Mouse (Mus musculus) fibroblast of lung, adult 2 months (primary cell): ENCODE measurements around the gene Raver2.

Experiments used
- DNase-seq: peaks from one replicate; pipeline ENCODE4 v3.0.0-alpha.2; 2011; ENCODE audit warnings: low read depth

Gene Raver2

GRCm38 (mm10) chr4:101174916-101175625 is 106.3 kb downstream of the Raver2 start:
- no peak for DNase-seq

DNA sequence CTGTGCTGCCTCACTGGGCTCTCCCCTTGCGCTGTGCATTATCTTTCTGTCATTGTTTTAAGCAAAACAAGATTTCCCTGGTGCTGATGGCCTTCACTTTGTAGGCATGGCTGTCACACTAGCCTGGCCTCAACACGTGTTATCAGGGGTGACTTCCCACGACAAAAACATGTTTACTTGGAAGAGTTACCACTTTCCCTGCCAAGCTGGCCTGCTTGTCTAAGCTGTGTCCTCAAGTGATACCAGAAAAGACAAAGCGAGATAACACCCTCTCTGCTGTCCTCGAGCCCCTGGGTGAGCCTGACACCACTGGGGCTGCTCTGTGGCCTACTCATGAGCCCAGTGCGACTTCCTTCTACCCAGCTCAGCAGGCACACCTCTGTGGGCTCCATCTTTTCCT is 107.3 kb downstream of the Raver2 start:
- no peak for DNase-seq

DNA sequence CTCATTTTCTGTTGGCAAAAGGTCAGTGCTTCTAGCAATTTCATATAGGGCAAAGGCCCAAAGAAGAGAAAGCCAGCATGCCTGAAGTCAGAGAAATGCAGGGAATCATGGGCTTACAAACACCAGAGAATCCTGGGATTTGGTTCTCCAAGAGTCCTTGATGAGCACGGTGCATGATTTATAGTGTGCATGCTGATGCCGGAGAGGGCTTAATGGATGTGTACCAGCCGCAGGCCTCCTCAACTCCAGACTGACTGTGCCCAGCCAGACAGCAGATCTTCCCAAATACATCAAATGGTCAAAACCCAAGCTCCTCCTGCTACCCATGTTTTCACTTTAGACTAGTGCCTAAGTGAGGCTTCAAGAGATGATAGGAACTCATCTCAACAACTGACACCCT is 109.0 kb downstream of the Raver2 start:
- DNase-seq: no peak

DNA sequence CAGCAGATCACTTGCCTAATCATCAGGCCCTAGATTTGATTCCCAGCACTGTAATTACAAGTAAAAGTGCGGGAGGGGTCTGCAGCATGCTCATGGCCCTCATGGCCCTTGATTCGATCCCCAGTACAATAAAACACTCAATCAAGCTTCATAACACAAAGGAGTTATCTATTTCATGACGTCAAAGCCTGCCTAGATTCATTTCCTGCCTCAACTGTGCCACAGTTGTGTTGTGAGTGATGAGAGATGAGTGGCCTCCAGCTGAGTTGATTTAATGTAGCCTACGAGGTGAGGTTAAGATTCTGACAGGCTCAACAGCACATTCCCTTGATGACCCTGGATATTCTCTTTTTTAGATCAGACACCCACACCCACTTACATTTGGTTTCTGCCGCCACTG is 110.3 kb downstream of the Raver2 start:
- no peak for DNase-seq

DNA sequence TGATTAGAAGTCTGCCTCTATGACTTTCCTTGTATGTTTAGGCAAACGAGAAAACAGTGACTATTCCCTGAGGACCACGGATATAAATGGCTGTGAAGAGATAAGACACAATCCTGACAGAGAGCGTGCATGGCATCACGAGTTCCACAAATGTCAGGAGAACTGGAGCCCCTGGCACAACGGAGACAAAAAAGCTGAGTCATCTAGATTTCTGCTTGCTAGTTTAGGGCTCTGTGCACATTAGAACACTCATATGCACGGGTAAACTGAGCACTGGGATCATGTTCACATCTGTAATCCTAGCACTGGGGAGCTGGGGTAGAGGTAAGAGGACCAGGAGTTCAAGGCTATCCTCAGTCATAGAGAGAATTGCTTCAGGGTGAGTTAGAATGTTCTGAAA is 111.1 kb downstream of the Raver2 start:
- no peak for DNase-seq

DNA sequence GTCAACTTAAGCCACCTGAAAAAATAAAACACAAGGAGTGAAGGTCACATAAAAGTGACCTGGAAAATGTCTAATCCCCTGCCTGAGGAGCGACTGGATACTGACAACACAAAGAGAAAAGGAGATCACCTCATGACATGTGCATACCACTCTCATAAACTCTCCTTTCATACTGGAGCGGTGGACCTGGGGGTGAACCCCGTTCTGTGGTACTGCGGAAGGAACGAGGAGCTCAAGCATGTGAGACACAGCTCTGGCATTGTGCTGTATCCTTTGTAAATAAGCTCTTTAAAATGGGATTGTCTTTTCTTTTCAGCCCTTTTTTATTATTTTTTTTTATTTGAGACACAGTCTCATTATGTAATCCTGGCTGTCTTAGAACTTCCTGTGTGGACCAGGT is 111.9 kb downstream of the Raver2 start:
- DNase-seq: no peak

GRCm38 (mm10) chr4:101182603-101183011 is 113.8 kb downstream of the Raver2 start:
- DNase-seq: no peak

DNA sequence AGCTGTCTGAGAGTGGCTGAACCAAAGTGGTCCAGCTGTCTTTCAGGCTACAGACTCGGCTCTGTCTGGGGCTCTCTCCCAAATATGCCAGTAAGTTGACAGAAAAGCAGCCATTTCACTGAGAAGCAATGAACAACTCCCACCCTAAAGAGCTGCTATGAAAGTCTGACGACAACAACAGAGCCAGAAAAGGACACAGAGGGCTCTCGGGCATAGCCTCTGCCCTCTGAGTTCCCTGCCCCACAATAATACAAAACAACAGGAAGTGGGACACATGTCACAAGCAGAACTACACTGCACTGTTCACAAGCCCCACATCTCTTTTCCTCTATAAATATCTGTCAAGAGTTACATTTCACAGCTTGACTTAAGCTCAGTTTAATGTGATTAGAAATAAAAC is 116.4 kb downstream of the Raver2 start:
- DNase-seq: no peak

- DNase-seq: no peak
Observed at GRCm38 (mm10) chr4:101186591-101186990, 117.8 kb downstream of the Raver2 start.

GRCm38 (mm10) chr4:101187381-101187780 is 118.6 kb downstream of the Raver2 start:
- no peak for DNase-seq

- DNase-seq: no peak
Observed at GRCm38 (mm10) chr4:101192241-101192976, 123.6 kb downstream of the Raver2 start.

- DNase-seq: no peak
Observed at GRCm38 (mm10) chr4:101194170-101194569, 125.4 kb downstream of the Raver2 start.

DNA sequence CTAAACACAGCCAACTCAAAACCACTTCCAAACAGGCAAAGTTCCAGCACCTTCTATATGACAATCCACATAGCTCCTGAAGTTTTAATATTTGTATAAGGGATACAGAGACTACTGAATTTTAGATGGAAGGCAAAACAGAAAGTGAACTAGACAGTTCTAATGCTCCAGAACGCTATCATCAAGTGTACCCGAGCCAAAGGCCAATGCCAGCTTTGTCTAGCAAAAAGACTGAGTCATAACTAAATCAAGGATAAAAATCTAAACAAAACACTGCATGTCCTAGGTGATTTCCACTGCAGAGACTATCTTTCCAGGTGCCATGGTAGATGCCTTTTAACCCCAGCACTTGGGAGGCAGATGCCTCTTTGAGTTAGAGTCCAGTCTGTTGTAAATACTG is 127.6 kb downstream of the Raver2 start:
- no peak for DNase-seq

DNA sequence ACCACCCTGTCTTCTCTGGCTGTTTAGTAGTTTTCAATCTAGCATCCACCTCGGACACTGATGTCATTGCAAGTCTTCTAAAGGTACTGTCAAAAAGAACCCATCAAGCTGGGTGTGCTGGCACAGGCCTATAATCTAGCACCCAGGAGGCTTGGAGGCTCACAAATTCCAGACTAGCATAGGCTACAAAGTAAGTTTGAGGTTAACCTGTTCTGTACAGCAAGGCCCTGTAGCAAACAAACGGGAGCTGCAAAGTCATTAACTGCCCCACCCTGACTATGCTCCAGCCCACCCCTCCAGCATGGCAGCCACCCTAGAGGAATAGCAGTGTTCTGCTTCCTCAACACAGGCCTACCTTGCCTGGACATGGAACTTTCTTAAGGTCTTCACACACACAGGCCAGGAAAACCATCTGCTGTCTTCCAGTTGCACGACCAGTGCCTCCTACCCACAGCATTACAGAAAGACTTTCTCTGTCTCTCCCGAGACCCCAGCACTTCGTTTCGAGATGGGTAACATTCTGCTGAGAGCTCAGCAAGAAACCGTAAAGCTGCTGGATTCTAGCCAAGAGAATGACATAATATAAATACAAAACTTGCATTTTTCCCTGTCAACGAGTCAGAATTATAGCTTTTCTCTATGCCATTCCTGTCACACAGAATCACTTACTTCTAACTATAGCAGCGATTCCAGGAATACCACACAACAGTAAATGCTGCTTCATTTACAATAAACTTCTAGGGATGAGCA is 128.8 kb downstream of the Raver2 start:
- DNase-seq: no peak

GRCm38 (mm10) chr4:101198333-101198732 is 129.6 kb downstream of the Raver2 start:
- no peak for DNase-seq

DNA sequence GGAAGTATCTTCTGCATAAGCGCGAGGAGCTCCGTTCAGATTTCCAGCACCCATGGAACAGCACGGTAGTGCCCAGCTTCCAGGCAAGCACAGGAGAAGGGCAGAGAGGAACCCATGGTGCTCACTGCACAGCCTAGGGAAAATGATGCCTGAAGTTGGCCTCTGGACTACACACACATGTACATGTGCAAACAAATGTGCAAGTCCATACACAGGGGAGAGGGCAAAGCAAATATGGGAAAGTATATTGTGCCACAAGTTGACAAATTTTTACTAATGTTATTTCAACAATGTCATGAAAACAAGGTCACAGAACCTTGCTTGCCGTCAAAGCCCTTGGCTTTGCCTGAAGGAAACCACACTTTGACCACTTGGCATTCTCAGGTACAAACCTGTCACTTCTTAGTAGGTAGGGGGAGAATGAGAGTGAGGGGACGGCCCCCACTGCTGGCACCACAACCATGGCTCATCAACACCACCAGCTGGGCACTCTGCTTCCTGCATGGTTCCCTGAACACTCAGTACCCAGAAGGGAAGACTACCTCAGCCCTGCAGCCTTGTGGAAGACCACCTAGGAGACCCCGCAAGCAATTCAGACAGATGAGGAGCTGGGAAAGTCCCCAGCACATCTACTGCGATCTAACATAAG is 130.8 kb downstream of the Raver2 start:
- no peak for DNase-seq
